Mouse (Mus musculus) neural tube, embryonic 10.5 days (tissue): ENCODE data around the gene Vwce.

Source experiments
- DNase-seq: peaks from one replicate; pipeline ENCODE4 v3.0.0-alpha.2; 2017; ENCODE audit warnings: low spot score; ENCODE audit errors: extremely low spot score

The Vwce gene

DNA sequence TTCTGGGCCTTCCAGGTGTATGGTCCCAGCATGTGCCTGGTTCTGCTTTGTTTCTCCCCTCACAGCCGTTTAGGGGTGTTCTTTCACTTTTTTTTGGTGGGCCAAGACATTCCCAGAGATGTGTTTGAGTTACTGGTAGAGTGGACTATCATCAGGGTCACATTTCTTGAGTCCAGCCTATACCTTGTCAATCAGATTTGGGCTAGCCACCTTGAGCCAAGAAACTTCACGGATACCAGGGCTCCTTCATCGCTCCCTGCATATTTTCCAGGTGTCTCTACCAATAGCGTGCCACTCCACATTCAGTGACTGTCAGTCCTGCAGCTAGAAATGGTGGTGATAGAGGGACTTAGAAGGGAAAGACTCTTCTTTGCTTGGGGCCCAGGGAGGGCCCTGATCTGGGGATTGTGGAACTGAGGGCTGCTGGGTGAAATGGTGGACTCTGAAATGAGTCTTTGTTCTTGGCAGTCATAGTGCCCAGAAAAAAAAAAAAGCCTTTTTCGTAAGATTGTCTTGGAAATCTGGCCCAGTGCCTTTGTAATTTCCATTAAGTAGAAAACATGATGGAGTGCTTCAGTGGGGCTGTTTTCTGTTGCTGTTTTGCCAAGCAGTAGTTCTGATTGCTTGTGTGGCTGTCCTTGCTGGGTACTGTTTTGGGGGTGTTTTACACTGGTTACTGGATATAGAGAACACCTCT lies 55.6 kb downstream of the Vwce start:
- DNase-seq: peak; percentile 24

DNA sequence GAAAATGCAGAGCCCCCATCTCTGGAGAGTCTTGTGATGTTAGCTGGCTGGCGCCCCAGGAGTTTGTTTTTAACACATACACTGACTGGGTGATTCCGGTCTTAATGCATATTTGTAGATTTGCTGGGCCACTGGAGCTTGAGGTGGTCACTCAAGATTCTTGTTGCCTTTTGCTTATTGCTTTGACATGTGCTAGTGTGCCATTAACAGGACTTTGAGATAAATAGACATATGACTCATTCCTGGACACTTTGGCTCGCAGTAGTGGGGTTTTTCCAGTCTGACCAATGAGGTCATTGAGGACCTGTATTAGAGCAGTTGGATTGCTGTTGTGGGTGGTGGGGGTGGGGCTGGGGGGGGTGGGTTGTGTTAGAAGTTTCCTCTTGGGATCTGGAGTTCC lies 56.3 kb downstream of the Vwce start:
- DNase-seq: no peak

DNA sequence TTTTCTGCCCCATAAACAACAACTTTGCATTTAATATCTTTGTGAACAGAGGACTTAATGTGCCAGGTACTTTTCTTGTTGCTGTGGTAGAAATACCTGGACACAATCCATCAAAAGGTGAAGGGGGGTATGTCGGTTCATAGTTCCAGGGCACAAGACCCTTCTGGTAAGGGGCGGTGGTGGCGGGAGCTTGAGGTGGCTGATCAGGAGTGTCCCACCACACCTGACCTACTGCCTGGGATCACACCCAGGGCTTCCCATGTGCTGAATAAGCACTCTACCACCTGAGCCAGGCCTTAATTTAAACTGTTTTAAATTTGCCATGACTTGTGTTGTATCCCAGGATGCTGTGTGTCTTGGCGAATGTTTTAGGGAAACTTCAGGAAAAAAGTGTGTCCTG lies 57.1 kb downstream of the Vwce start:
- no peak for DNase-seq

DNA sequence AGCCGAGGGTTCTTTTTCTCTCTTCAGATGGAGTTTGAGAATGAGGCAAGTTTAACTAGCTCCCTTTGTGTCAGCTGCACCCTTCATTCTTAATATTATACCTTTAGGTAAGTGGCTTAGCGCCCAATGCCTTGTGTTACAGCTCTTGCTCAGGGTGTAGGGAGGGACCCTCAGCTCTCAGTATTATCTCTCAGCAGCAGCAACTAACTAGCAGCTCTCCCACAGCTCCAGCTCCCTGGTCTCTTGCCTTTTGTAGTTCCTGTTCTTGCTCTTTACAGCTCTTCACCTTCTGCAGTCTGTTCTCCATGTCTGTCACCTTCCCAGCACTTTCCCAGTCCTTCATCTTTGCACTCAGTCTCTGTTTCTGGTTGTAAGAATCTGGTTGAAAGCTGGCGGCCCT lies 57.6 kb downstream of the Vwce start:
- DNase-seq: no peak

DNA sequence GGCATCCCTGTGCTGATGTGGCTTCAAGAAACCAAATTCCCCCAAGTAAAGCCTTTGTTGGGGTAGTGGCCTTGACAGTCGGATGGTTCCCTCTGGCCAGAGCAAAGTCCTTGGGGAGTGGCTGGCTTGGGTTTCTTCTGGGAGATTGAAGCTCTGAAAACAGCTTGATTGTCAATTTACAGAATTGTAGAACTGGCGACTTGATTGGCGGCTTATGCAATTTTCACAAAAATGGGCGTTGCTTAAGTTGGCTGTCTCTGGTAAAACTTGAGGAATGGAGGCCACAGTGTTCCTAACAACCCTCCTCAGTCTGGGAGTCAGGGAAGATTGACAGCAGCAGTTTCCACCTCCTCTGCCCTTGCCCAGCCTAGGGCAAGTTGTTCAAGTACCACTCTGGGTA lies 58.3 kb downstream of the Vwce start:
- DNase-seq: no peak

DNA sequence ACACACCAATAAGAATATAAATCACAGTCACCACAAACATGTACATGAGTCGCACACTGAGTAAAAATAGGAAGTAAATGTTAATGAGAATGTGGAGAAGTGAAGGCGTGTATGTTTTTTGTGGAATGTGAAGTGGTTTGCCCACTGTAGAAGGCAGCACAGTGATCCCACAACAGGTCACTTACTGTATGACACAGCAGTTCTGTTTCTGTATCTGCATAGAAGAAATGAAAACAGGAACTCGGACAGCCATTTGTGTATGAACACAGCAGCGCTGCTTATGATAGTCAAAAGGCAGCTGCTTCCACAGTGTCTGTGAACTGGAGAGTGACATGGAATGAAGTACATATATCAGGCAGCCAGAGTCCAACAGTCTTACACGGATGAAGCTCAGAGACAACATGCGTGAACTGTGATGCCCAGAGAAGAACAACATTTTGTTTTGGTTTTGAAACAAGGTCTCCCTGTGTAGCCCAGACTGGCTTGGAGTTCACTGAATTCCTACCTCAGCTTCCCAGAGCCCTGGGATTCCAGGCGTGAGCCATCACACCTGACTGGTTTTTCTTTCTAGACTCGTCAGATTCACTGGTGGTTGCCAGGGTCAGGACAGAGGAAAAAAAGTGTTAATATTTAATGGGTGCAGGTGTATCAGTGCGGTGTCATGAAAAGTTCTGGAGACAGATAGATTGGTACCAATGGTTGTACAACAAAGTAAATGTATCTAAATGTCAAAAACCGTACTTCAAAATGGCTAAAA lies 60.1 kb downstream of the Vwce start:
- no peak for DNase-seq

DNA sequence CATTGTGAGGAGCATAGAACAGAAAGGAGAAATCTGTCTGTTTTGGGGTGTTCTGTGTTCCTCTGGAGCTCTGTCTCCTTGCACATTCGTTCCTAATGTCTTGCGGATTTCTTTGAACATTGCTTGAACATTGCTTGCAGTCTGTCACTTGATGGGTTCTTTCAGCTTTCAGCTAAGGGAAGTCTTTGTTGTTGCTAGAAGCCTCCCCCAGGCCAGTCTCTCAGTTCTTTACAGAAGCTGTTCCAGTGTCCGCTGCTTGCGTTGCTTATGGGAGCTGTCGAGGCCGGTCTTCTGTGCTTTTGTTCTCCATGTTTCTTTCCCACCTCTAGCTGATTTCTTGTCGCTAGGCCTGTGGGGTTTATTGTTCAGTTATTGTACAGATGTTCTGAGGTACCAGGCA lies 61.8 kb downstream of the Vwce start:
- no peak for DNase-seq

DNA sequence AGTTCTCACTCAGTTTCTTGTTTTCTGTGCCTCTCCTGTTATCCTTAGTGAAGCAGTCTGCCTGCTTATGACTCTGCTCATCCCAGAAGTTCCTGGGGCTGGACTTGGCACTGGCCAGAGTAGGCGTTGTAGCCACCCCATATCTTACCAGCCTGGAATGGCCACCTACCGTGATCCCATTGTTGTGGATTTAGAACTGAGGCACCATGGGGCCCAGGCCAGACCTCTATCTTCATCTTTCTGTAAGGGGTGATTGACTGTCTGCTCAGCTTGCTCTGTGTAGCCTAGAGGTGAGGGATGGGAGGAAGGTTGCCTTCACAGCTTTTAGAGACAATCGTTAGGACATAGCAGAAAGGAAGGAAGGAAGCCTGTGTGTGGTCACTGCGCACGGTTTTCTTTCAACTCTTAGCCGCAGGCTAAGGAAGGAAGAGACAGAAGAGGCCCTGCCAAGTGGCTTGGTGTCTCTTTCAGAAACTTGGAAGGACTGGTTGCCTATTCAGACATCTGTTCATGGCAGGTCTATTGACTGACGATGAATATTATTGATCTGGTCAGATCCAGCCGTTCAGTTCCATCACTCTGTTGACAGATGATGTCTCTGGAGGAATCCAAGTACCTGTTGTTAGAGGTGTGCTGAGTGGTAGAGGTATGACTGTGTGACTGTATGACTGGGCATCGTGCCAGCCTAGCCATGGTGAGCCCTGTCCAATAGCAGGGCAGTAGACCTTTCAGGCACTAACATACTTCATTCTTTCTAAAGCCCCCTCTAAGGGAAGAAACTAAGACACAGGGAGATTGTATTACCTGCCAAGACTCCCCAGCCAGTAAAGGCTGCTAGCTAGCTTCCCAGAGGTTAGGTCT lies 64.3 kb downstream of the Vwce start:
- DNase-seq: no peak

DNA sequence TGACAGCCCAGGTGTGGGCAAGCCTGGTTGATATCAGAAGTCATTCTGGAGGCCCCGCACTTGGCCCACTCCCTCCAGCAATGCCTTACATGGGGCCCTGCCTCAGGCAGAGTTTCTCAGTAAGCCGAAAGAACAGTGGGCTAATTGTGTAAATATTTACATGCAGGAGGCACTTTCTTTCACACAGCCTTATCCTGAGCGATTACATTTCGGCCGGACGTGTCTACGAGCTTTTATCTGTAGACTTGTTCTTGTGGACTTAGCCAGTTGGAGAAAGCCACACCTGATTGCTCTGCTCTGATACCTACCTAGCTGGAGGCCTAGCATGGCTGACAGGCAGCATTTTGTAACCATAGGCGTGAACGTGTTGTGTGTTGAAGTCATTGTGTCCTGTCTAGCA lies 65.8 kb downstream of the Vwce start:
- no peak for DNase-seq

DNA sequence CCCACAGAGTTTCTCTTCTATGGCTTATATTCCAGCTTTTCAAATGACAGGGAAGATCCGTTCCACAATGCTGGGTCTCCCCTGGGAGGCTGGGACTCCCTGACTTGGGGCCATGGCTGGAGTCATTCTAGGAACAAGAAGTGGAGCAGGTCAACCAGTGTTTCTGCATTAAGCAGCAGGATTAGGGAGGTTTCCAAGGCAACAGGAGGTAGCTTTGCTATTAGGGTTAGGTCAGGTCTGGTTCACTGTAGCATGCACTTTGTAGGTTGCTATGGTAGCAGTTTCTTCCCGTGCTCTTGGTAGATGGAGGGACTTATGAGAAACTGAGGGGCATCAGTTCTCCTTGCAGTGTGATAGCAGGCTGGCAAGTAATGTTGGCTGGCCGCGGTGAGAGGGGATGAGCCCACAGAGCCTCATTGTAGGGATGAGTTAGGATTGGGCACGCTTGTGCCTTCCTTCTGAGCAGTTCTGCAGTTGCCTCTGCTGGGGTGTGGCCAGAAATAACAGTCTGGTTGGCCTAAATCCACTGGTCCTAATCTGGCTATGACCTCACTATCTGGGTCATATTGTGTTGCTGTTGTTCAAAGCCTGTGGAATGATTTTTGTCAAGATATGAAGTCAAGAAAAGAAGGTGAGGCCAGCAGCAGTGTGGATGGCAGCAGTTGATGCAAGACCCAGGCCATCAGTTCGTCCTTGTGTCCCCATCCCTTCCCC lies 67.2 kb downstream of the Vwce start:
- DNase-seq: no peak

DNA sequence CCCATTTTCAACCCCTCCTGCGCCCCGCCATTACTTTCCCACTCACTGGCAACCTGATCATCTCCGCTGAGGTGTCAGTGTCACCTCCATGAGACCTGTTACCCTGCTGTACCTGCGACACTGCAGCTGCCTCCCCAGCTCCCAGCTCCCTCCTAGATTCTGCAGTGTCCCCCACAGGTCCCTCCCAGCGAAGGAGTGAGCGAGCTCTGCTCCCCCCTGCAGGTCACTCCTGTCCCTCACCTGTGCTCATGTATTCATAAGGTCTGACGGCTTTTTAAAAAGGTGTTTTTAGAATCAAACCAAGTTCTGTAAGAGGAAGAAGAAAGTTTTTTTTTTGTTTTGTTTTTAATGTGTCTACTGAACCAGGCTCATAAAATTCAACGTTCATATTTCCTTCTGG lies 68.1 kb downstream of the Vwce start:
- no peak for DNase-seq

DNA sequence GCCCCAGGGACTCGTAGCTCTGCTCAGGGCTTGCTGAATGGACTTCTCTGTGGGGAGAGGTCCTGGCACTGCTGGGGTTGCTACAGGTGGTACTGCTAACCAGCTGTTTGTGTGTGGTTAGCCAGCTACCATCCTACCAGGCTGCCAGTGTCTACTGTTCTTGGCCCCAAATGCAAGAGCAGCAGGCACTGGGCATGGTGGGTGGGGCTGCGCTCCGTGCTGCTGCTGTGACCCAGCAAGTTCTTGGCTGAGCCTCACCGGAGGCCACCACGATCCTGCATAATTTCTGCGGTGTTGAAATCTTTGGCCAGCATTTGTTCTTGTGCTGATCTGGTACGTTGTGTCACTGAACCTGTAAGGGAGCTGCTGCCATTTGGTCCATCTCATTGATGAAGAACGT lies 69.5 kb downstream of the Vwce start:
- no peak for DNase-seq

DNA sequence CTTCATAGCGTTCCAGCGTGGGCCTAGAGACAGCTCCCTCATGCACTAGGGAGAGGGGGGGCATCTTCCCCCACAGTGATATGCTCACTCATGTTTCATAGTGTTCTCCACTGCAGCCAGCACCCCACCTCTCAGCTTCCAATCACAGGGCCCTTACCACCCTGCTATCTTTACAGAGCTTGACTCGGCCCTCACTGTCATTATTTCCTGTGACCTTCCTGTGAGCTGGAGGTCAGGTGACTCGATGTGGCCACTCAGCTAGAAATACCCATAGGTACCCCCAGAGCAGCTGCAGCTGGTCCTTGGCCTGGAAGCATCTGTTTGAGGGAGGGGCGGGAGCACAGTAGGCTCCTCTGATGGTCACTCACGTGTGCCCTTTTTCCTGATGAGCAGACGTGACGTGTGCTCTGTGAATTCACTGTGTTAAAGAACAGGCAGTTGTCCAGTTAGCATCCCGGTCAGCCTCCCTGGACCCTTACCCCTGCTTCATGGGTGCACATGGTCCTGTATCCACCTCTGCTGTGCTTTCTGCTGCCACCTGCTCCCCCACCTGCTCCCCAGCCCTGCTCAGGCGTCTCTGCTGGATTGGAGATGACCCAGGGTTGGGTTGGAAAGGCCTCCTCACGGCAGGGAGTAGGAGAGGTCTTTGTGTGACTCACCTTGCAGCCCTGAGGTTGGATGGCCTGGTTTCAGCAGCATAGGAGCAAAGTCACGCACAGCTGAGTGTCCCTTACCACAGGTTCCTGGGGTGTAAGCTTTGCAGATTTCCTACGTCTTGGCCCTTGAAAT lies 73.3 kb downstream of the Vwce start:
- no peak for DNase-seq

DNA sequence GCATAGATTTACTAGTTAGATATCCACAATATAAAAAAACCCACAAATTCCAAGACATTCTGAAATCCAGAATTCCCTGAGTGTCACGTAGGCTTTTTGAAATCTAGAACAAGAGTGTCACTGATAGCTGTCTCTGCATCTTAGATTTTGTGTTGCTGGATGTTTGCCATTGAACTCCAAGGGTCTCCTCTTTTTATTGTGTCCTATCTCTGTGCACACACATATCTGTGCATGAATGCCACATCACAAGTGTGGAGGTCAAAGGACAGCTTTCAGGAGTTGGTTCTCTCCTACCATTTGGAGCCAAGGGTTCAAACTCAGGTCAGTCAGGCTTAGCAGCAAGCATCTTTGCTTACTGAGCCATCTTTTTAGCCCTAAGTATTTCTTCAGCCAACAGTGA lies 73.9 kb downstream of the Vwce start:
- no peak for DNase-seq

DNA sequence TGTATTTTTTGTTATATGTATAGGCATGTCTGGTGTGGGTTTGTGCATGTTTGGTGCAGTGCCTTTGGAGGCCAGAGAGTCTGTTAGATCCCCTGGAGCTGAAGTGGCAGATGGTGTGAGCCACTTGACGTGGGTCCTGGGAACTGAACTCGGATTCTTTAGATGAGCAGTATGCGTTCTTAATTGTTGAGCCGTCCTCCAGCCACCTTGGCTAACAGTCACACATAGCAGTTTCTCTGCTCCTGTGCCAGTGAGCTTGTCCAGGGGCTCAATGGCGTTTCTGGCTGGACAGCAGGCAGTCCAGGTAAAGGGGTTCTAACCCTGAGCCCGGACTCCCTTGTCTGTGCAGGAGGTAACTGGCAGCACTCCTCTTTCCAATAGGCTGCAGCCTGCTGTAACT lies 74.9 kb downstream of the Vwce start:
- no peak for DNase-seq

DNA sequence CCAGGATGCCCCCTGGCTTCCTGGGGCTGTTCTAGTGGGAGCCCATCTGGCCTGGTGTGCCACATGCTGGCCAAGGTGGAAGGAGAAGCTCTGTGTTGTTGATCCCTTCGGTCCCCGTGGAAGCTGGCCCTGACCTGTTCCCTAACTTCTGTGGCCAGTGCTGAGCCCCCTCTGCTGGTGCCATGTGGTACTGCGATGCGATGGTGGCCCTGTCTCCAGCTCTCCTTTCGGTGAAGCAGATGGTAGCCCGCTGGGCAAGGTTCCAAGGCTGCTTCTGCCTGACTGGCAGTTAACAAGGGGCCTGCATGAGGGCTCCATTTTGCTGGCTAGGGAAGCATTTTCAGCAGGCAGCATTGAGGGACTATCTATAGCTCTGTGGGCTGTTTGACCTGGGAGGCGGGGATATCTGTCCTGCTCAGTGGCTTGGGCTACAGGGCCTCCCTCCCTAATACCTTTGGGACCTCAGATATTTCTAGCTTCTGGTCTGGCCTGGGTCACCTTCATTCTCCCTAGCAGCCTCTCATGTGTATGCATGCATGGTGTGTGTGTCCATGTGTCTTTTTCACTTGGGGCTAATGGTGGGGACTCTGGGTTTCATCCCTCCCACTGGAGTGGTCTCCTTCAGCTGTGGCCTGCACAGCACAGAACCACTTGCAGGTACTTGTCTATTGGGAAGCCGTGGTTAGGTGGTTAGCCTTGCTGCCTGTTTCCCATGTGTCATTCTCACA lies 75.5 kb downstream of the Vwce start:
- peak; percentile 94 for DNase-seq

DNA sequence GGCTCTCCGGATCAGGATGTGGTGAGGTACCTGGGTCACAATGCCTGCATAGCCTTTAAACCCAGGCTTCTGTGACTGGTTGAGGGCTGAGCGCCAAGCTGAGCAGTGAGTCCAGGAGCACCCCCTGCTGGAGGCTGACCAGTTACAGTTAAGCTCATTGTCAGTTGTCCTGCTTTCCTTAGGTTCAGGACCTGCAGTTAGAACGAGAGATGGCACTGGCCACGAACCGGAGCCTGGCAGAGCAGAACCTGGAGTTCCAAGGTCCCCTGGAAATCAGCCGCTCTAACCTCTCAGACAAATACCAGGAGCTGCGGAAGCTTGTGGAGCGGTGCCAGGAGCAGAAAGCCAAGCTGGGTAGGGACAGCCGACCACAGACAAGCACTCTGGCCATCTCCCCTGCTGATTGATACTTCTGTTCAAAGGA lies 76.1 kb downstream of the Vwce start:
- peak; percentile 36 for DNase-seq

DNA sequence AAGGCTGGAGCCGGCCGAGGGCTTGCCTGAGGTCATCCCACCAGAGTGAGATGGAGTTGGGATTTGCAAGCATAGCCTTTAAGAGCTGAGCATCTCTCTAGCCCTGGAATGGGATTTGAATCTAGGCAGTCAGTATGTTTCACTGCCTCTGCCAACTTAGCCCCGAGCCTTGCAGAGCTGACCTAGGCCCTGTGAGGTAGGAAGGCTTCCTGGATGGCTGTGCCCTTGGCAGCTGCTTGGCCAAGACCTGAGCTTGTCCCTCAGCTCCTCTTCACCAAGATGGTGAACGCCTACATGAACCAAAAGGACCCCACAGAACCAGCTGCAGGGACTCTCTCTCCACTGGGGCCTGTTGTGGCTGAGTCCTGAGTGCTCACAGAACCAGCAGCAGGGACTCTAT lies 76.7 kb downstream of the Vwce start:
- no peak for DNase-seq

DNA sequence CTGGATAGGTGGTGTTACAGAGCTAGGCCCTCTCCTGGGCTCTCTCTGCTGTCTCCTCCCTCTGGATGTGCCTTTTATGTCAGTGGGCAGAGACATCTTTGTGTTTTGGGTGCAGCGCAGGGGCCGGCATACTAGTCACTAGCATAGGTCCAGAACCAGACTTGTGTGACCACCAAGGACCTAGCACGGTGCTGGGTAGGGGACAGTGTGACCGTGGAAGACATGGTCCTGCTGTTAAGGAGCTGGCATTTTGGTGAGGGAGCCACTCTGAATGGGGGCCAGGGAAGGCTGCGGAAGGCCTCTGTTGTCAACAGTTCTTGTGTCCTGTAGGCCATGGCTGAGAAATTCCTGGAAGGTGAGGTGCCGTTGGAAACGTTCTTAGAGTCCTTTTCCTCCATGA lies 78.2 kb downstream of the Vwce start:
- DNase-seq: no peak

DNA sequence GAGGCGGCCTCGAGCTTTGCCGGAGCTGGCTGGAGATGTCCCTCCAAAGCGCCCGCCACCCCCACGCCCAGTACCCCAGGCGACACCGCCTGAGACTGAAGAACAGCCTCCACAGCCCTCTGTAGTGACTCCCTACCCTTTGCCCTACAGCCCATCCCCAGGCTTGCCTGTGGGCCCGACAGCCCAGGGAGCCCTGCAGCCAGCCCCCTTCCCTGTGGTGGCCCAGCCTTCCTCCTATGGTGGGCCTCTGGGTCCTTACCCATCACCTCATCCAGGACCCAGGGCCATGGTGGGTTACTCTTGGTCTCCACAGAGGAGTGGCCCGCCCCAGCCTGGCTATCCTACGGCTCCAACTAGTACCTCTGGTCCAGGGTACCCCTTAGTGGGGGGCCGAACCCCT lies 78.6 kb downstream of the Vwce start:
- DNase-seq: no peak
